Mouse (Mus musculus): ENCODE data around the gene Slc9a6.

GRCm38 (mm10) chrX:56607032-56607710, 2.4 kb upstream of the Slc9a6 start:
- TF ChIP-seq GATA1 (IDR thresholded peaks at IDR 0.05; ENCODE audit: borderline replicate concordance, low read length) (no peak), CTCF (IDR thresholded peaks at IDR 0.05; ENCODE audit: low read depth, low read length) (no peak), TAL1 (conservative IDR thresholded peaks at IDR 0.05; ENCODE audit: low read depth, low read length) (no peak), GATA2 (IDR thresholded peaks at IDR 0.05; ENCODE audit: borderline replicate concordance, low read depth, low read length) (no peak), POLR2AphosphoS5 (IDR thresholded peaks at IDR 0.05; ENCODE audit: insufficient replicate concordance, low read depth, low read length) (no peak)
